Mouse (Mus musculus) intestine, embryonic 16.5 days (tissue): ENCODE data around the gene Sucla2. TPM values are rescaled to one million over a fixed set of nuclear protein-coding genes. Genes with fewer than 3 reads are reported as not detected.

Source experiments
- ATAC-seq: fragments of 200-750 bp; cut with Nextera tagmentation; 2 replicates; pipeline ENCODE4 v1.8.0; 2017; ENCODE audit warnings: moderate TSS enrichment, moderate library complexity
- H3K27ac ChIP-seq: fragments of 300-500 bp; sonication (generic); 2 replicates; pipeline ENCODE4 v1.5.1; 2014; ENCODE audit warnings: mild to moderate bottlenecking, low read length
- H3K27me3 ChIP-seq: fragments of 300-500 bp; sonication (generic); replicated peaks from 2 replicates; pipeline ENCODE4 v1.6.1; 2014; ENCODE audit warnings: low read length, control low read depth, mixed read lengths; ENCODE audit not compliant: control insufficient read depth, insufficient read depth
- H3K36me3 ChIP-seq: fragments of 300-500 bp; sonication (generic); 2 replicates; pipeline ENCODE4 v1.6.1; 2014; ENCODE audit warnings: low read length, control low read depth; ENCODE audit not compliant: control insufficient read depth, insufficient read depth
- H3K4me1 ChIP-seq: fragments of 300-500 bp; sonication (generic); 2 replicates; pipeline ENCODE4 v1.6.1; 2014; ENCODE audit warnings: low read length, control low read depth, mixed read lengths; ENCODE audit not compliant: control insufficient read depth, insufficient read depth
- H3K4me2 ChIP-seq: fragments of 300-500 bp; sonication (generic); 2 replicates; pipeline ENCODE4 v1.6.1; 2014; ENCODE audit warnings: low read depth, low read length, control low read depth
- H3K4me3 ChIP-seq: fragments of 300-500 bp; sonication (generic); 2 replicates; pipeline ENCODE4 v1.5.1; 2014; ENCODE audit warnings: mild to moderate bottlenecking, low read length
- H3K9ac ChIP-seq: fragments of 300-500 bp; sonication (generic); 2 replicates; pipeline ENCODE4 v1.6.1; 2014; ENCODE audit warnings: low read depth, low read length
- H3K9me3 ChIP-seq: fragments of 300-500 bp; sonication (generic); 2 replicates; pipeline ENCODE4 v1.6.1; 2016; ENCODE audit warnings: low read length, control low read depth; ENCODE audit not compliant: control insufficient read depth
- WGBS: fragments of 180-500 bp; shearing (Covaris S2); extraction: QIAGEN DNeasy Blood & Tissue Kit; methylation state at CpG from one replicate; pipeline ENCODE4 v1.1.7; 2014; 5-methylcytosine and 5-hydroxymethylcytosine counted together
- polyA plus RNA-seq: library from polyadenylated mRNA; unstranded; fragments of >200 nt; fragmentation: Nextera tagmentation; extraction: Ambion mirVana; gene quantifications from 2 replicates; pipeline ENCODE4 v1.2.1, GENCODE M21; 2015

Gene Sucla2
- polyA plus RNA-seq, 1 experiment from 2014 or later: 140 TPM

- no peak overlapping the region for H3K27ac ChIP-seq
- no peak overlapping the region for H3K9ac ChIP-seq
- ATAC-seq: no peak
- H3K4me3 ChIP-seq: no peak overlapping the region
- H3K4me2 ChIP-seq: no peak overlapping the region
- no peaks in the 10 kb centered on the region for H3K4me1 ChIP-seq
- H3K9me3 ChIP-seq: no peaks in the 10 kb centered on the region
- no peaks in the 10 kb centered on the region for H3K36me3 ChIP-seq
- 84% methylated on average over 4 of the region's 4 CpGs for WGBS
- no peaks in the 10 kb centered on the region for H3K27me3 ChIP-seq
These were observed 106.4 kb downstream of the Sucla2 start for GRCm38 (mm10) chr14:73631511-73631910.

- Histone ChIP-seq H3K4me2 (no peak overlapping the region), H3K27ac (no peak overlapping the region), H3K36me3 (no peaks in the 10 kb centered on the region), H3K4me1 (no peaks in the 10 kb centered on the region), H3K27me3 (no peaks in the 10 kb centered on the region), H3K9me3 (no peaks in the 10 kb centered on the region), H3K9ac (no peak overlapping the region), H3K4me3 (no peak overlapping the region)
- 77% methylated on average over 9 of the region's 9 CpGs for WGBS
- no peak for ATAC-seq
These were observed 107.6 kb downstream of the Sucla2 start for GRCm38 (mm10) chr14:73632648-73633263.

- H3K27me3 ChIP-seq: no peaks in the 10 kb centered on the region
- no peak for ATAC-seq
- no peak overlapping the region for H3K27ac ChIP-seq
- WGBS: 86% methylated on average over 3 of the region's 3 CpGs
- no peak overlapping the region for H3K9ac ChIP-seq
- no peak overlapping the region for H3K4me3 ChIP-seq
- no peaks in the 10 kb centered on the region for H3K36me3 ChIP-seq
- H3K9me3 ChIP-seq: no peaks in the 10 kb centered on the region
- H3K4me1 ChIP-seq: no peaks in the 10 kb centered on the region
- no peak overlapping the region for H3K4me2 ChIP-seq
These were observed 109.2 kb downstream of the Sucla2 start for GRCm38 (mm10) chr14:73634356-73634755.

- Histone ChIP-seq H3K9me3 (no peaks in the 10 kb centered on the region), H3K36me3 (no peaks in the 10 kb centered on the region), H3K4me3 (no peak overlapping the region), H3K9ac (no peak overlapping the region), H3K4me1 (no peaks in the 10 kb centered on the region), H3K27me3 (no peaks in the 10 kb centered on the region), H3K27ac (no peak overlapping the region), H3K4me2 (no peak overlapping the region)
- no peak for ATAC-seq
These were observed 112.3 kb downstream of the Sucla2 start for GRCm38 (mm10) chr14:73637460-73637859.

Other genes with a start within 250 kb of the Sucla2 start
- 13.0 and 14.9 TPM in 2 replicates for gene Rb1, start 199.5 kb upstream of the Sucla2 start, polyA plus RNA-seq
- gene Itm2b, start 140.0 kb upstream of the Sucla2 start, polyA plus RNA-seq: 702 and 717 TPM in 2 replicates
- 54.0 and 64.5 TPM in 2 replicates for gene Med4, start 15.3 kb upstream of the Sucla2 start, polyA plus RNA-seq
- 5.7 and 5.8 TPM in 2 replicates for gene Nudt15, start 22.9 kb downstream of the Sucla2 start, polyA plus RNA-seq
- not detected in 2 replicates for gene Gm21750, start 135.9 kb downstream of the Sucla2 start, polyA plus RNA-seq